Mouse (Mus musculus) spleen, adult 2 months (tissue): Measurements from ENCODE around the gene H2-Q10. TPM values are rescaled to one million over a fixed set of nuclear protein-coding genes. Genes with fewer than 3 reads are reported as not detected.
"Not testable (repeated sequence)": the region's sequence is repeated elsewhere in the genome, so short reads cannot be mapped to it uniquely, and the experiment has no call there.

ENCODE experiments used
- DNase-seq, 2 experiments: peaks; one replicate each; pipeline versions ENCODE4 v3.0.0 to v3.0.0-alpha.2; 2012 to 2021; ENCODE audit warnings: low spot score in 2 of 2, low read depth in 1 of 2
- H3K27ac ChIP-seq: fragments of 200-500 bp; 2 replicates; pipeline ENCODE4 v1.5.1; 2012; ENCODE audit warnings: low read length, inconsistent platforms; ENCODE audit not compliant: insufficient read depth
- H3K27me3 ChIP-seq: fragments of 200-500 bp; 2 replicates; pipeline ENCODE4 v1.6.1; 2012; ENCODE audit warnings: mild to moderate bottlenecking, moderate library complexity, low read length, inconsistent platforms; ENCODE audit not compliant: control insufficient read depth, insufficient read depth
- H3K36me3 ChIP-seq: fragments of 200-500 bp; 2 replicates; pipeline ENCODE4 v1.6.1; 2012; ENCODE audit warnings: mild to moderate bottlenecking, low read length, inconsistent platforms; ENCODE audit not compliant: control insufficient read depth, insufficient read depth
- H3K4me1 ChIP-seq: fragments of 200-500 bp; 2 replicates; pipeline ENCODE4 v1.6.1; 2011; ENCODE audit warnings: inconsistent platforms; ENCODE audit not compliant: control insufficient read depth, insufficient read depth, insufficient read length
- H3K4me3 ChIP-seq: fragments of 200-500 bp; 2 replicates; pipeline ENCODE4 v1.5.1; 2011; ENCODE audit warnings: mild to moderate bottlenecking, inconsistent platforms; ENCODE audit not compliant: insufficient read depth, insufficient read length; ENCODE audit errors: extremely low read depth
- CTCF ChIP-seq: fragments of 200-500 bp; IDR thresholded peaks from 2 replicates; pipeline ENCODE4 v1.5.1; 2011; ENCODE audit warnings: mild to moderate bottlenecking, inconsistent platforms; ENCODE audit not compliant: insufficient read depth, insufficient read length, insufficient replicate concordance; ENCODE audit errors: extremely low read depth
- POLR2A ChIP-seq: fragments of 200-500 bp; IDR thresholded peaks from 2 replicates; pipeline ENCODE4 v1.6.1; 2011; ENCODE audit warnings: low read depth, low read length, inconsistent platforms
- WGBS: fragments of 180-500 bp; shearing (Covaris S2); methylation state at CpG from one replicate; pipeline ENCODE4 v1.1.7; 2018; 5-methylcytosine and 5-hydroxymethylcytosine counted together
- polyA plus RNA-seq: library from polyadenylated mRNA; depleted of rRNA; stranded (reverse); fragments of >200 nt; gene quantifications from 2 replicates; pipeline ENCODE4 v1.2.3, GENCODE M21; 2012; rRNA removed

H2-Q10 gene
- 7.7 and 11.0 TPM in 2 replicates for polyA plus RNA-seq

- peak within 1 kb of the TSS; percentile 35; the same call in 1 of the 2 replicates for H3K4me3 ChIP-seq
- H3K4me1 ChIP-seq, result peaks cover 6% of the 10 kb centered on the region; the same call in 1 of the 2 replicates
- no peaks in the 10 kb centered on the region for H3K36me3 ChIP-seq
- TF ChIP-seq CTCF (no peak), POLR2A (no peak)
- H3K27ac ChIP-seq, result no peak within 1 kb of the TSS
- WGBS, result 8% methylated on average over 80 of the region's 80 CpGs
- peaks cover 13% of the 10 kb centered on the region for H3K27me3 ChIP-seq
- DNase-seq, result no peak
Observed at GRCm38 (mm10) chr17:35469842-35470751, at the start of gene H2-Q10. Gene H2-Q10 (plus strand): TSS chr17:35470089.

- TF ChIP-seq CTCF, result peak; percentile 40; the same call in 1 of the 2 replicates
- WGBS, result 10% methylated on average over 11 of the region's 11 CpGs
- H3K36me3 ChIP-seq, H3K4me1 ChIP-seq, H3K27me3 ChIP-seq, H3K4me3 ChIP-seq, H3K27ac ChIP-seq: not testable (repeated sequence)
- peak in 1 of 2 experiments; percentile 36 for DNase-seq
Observed at GRCm38 (mm10) chr17:35420206-35420810, 49.6 kb upstream of the H2-Q10 start.

GRCm38 (mm10) chr17:35421331-35421730 lies 48.6 kb upstream of the H2-Q10 start:
- H3K4me1 ChIP-seq, H3K4me3 ChIP-seq, H3K36me3 ChIP-seq, H3K27me3 ChIP-seq, H3K27ac ChIP-seq, DNase-seq: not testable (repeated sequence)
- WGBS, result 96% methylated on average over 4 of the region's 4 CpGs

DNA sequence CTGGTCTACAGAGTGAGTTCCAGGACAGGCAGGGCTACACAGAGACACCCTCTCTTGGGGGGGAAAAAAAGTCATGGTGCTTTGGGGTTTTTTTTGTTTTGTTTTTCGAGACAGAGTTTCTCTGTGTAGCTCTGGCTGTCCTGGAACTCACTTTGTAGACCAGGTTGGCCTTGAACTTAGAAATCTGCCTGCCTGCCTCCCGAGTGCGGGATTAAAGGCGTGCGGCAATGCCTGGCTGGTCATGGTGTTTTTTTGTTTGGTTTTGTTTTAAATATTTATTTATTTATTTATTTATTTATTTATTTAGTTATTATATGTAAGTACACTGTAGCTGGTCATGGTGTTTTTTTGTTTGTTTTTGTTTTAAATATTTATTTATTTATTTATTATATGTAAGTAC lies 47.5 kb upstream of the H2-Q10 start:
- 89% methylated on average over 5 of the region's 5 CpGs for WGBS
- DNase-seq, H3K36me3 ChIP-seq, H3K4me3 ChIP-seq, H3K27me3 ChIP-seq, H3K4me1 ChIP-seq, H3K27ac ChIP-seq: not testable (repeated sequence)

GRCm38 (mm10) chr17:35423131-35423810 lies 46.6 kb upstream of the H2-Q10 start:
- H3K4me1 ChIP-seq, H3K27ac ChIP-seq, H3K27me3 ChIP-seq, H3K36me3 ChIP-seq, H3K4me3 ChIP-seq: not testable (repeated sequence)
- DNase-seq, result peak in 1 of 2 experiments; percentile 2
- 36% methylated on average over 3 of the region's 3 CpGs for WGBS

GRCm38 (mm10) chr17:35424106-35424505 lies 45.8 kb upstream of the H2-Q10 start:
- not testable (repeated sequence) for DNase-seq, H3K36me3 ChIP-seq, H3K27ac ChIP-seq, H3K4me1 ChIP-seq, H3K27me3 ChIP-seq
- 78% methylated on average over 3 of the region's 3 CpGs for WGBS
- peak overlapping the region; percentile 36; the same call in 1 of the 2 replicates for H3K4me3 ChIP-seq
